Mouse (Mus musculus) testis, postnatal 10 days (tissue): Measurements from ENCODE around the gene H2-Ab1.
A peak's percentile ranks its signal among the peaks of the same experiment; 100 is the strongest.

Experiments used
- DNase-seq: peaks from one replicate; pipeline ENCODE4 v3.0.0; 2021; ENCODE audit warnings: low spot score

The H2-Ab1 gene

GRCm38 (mm10) chr17:34239601-34240041 lies 17.9 kb upstream of the H2-Ab1 start:
- DNase-seq, result no peak

GRCm38 (mm10) chr17:34240366-34240765 lies 17.1 kb upstream of the H2-Ab1 start:
- DNase-seq, result peak; percentile 19

- peak; percentile 8 for DNase-seq
Observed at GRCm38 (mm10) chr17:34240916-34241315, 16.6 kb upstream of the H2-Ab1 start.

GRCm38 (mm10) chr17:34244656-34245055 lies 12.8 kb upstream of the H2-Ab1 start:
- peak; percentile 25 for DNase-seq

GRCm38 (mm10) chr17:34247047-34247446 lies 10.4 kb upstream of the H2-Ab1 start:
- DNase-seq, result no peak

GRCm38 (mm10) chr17:34248764-34249163 lies 8.7 kb upstream of the H2-Ab1 start:
- DNase-seq, result peak; percentile 17

- DNase-seq, result no peak
Observed at GRCm38 (mm10) chr17:34249361-34249760, 8.1 kb upstream of the H2-Ab1 start.

GRCm38 (mm10) chr17:34249878-34250277 lies 7.6 kb upstream of the H2-Ab1 start:
- DNase-seq, result no peak

- DNase-seq, result no peak
Observed at GRCm38 (mm10) chr17:34251666-34252065, 5.8 kb upstream of the H2-Ab1 start.

- DNase-seq, result no peak
Observed at GRCm38 (mm10) chr17:34256501-34256900, 988 bp upstream of the H2-Ab1 start.

- no peak for DNase-seq
Observed at GRCm38 (mm10) chr17:34260551-34260950, 3.1 kb downstream of the H2-Ab1 start.

- peak; percentile 86 for DNase-seq
Observed at GRCm38 (mm10) chr17:34261502-34261901, 4.0 kb downstream of the H2-Ab1 start.

GRCm38 (mm10) chr17:34263068-34263467 lies 5.6 kb downstream of the H2-Ab1 start:
- DNase-seq, result peak; percentile 74

- no peak for DNase-seq
Observed at GRCm38 (mm10) chr17:34263811-34264371, 6.4 kb downstream of the H2-Ab1 start.

GRCm38 (mm10) chr17:34264452-34265351 lies 7.2 kb downstream of the H2-Ab1 start:
- DNase-seq, result peak; percentile 49

- DNase-seq, result no peak
Observed at GRCm38 (mm10) chr17:34268262-34268661, 10.8 kb downstream of the H2-Ab1 start.

GRCm38 (mm10) chr17:34268748-34269147 lies 11.3 kb downstream of the H2-Ab1 start:
- no peak for DNase-seq

GRCm38 (mm10) chr17:34269817-34270216 lies 12.3 kb downstream of the H2-Ab1 start:
- DNase-seq, result no peak

GRCm38 (mm10) chr17:34270230-34270629 lies 12.7 kb downstream of the H2-Ab1 start:
- DNase-seq, result no peak

GRCm38 (mm10) chr17:34270940-34271339 lies 13.5 kb downstream of the H2-Ab1 start:
- DNase-seq, result no peak

GRCm38 (mm10) chr17:34272102-34272501 lies 14.6 kb downstream of the H2-Ab1 start:
- no peak for DNase-seq

- DNase-seq, result no peak
Observed at GRCm38 (mm10) chr17:34280499-34281038, 23.1 kb downstream of the H2-Ab1 start.

- no peak for DNase-seq
Observed at GRCm38 (mm10) chr17:34281836-34282235, 24.3 kb downstream of the H2-Ab1 start.
